Mouse (Mus musculus) Patski (cell line): Measurements from ENCODE around the gene Chek1. TPM values are rescaled to one million over a fixed set of nuclear protein-coding genes. Genes with fewer than 3 reads are reported as not detected.

Experiments used
- ATAC-seq: fragments of 100-300 bp; one replicate; pipeline ENCODE4 v1.8.0; 2021
- CTCF ChIA-PET: fragments of 350-600 bp; sonication (Branson Sonifier 250); formaldehyde crosslinking; loops from one replicate; lab custom pipeline; 2022; ENCODE audit warnings: inconsistent platforms; lab: Charles Lee
- POLR2A ChIA-PET: fragments of 350-600 bp; sonication (Branson Sonifier 250); formaldehyde crosslinking; loops from one replicate; lab custom pipeline; 2022; ENCODE audit warnings: antibody characterized with exemption, inconsistent platforms; lab: Charles Lee
- DNase-seq: peaks from one replicate; pipeline ENCODE4 v3.0.0-alpha.2; 2011; ENCODE audit warnings: low read depth, low spot score
- H3K27me3 ChIP-seq: fragments of 371-371 bp; one replicate; pipeline ENCODE4 v1.5.1; 2021
- CTCF ChIP-seq: fragments of 100-300 bp; IDR thresholded peaks from one replicate; pipeline ENCODE4 v1.5.1; 2021
- in situ Hi-C: fragments of 300-500 bp; cut with MboI; formaldehyde crosslinking; loops from 3 replicates; pipeline ENCODE4 v1.11.1; 2018; ENCODE audit warnings: low pct_unique_long_range_greater_than_20kb, mixed read lengths
- polyA plus RNA-seq: library from polyadenylated mRNA; unstranded; gene quantifications from one replicate; pipeline ENCODE4 v1.2.3, GENCODE M21; 2021

Gene Chek1
- polyA plus RNA-seq, 1 experiment from 2014 or later: 14.9 TPM

DNA sequence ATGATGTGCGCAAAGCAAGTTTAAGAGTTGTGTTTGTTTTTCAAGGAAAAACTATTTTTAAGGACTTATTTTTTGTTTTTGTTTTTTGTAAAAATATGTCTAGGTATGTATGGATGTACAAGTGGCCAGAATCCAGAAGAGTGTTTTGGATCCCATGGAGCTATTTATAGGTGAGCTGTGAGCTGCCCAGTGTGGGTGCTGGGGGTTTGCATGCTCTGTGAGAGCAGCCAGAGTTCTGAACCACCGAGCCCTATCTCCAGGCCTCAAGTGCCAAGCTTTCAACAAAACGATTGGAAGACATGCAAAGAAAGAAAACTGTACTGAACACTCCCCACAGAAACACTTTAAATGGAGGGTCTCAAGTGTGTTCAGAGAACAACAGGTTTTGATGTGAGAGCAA is 20.9 kb downstream of the Chek1 start:
- H3K27me3 ChIP-seq: no peaks in the 10 kb centered on the region
- ATAC-seq (no peak), DNase-seq (no peak)
- no peak for TF ChIP-seq CTCF
- CTCF ChIA-PET: no interaction called here
- POLR2A ChIA-PET: no interaction called here
- in situ Hi-C loops: no loop called here

DNA sequence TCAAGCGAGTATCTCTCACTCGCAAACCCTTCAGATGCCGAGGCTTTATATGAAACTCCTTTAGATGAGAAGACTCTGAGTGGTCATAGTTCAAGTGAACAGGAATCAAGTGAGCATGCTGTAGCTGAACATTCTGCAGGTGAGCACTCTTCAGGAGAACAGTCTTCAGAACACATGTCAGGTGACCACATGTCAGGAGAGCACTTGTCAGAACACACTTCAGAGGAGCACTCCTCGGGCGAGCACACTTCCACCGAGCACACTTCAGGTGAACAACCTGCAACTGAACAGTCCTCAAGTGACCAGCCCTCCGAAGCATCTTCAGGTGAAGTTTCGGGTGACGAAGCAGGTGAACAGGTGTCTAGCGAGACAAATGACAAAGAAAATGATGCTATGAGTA is 32.6 kb downstream of the Chek1 start:
- H3K27me3 ChIP-seq: peaks cover 7% of the 10 kb centered on the region
- in situ Hi-C loops: loop anchor here (25.0 kb wide), 1 partner anchor 257 kb away; the partner anchor contains the start of gene Gm7257
- ATAC-seq (no peak), DNase-seq (no peak)
- CTCF ChIA-PET: no interaction called here
- POLR2A ChIA-PET: no interaction called here
- TF ChIP-seq CTCF: no peak

DNA sequence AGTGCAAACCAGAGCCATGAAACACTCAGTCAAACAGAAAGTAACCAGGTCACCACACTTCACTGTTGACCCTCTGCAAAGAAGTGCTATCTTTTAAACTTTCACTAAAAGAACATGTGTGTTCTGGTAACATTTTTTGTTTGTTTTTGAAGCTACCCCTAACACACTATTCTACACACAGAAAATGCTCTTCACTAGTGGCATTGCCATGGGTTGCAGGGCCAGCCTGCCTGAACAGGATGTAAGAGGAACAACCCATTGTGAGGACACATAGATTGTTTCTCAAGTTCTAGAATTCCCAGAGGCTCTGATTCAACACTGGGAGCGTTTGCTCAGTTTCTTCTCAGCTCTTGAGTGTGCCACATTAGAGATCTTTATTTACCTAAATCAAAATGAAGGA is 33.9 kb downstream of the Chek1 start, which contains the start of gene Acrv1:
Gene Acrv1, plus strand, starts transcription at position 301 of the 400 bp plus-strand sequence.
- no peak for TF ChIP-seq CTCF
- CTCF ChIA-PET: no interaction called here
- ATAC-seq: no peak
- POLR2A ChIA-PET: no interaction called here
- in situ Hi-C loops: loop anchor here (25.0 kb wide), 1 partner anchor 256 kb away; the partner anchor contains the start of gene Gm7257
- H3K27me3 ChIP-seq: peaks cover 7% of the 10 kb centered on the region
- DNase-seq: no peak

DNA sequence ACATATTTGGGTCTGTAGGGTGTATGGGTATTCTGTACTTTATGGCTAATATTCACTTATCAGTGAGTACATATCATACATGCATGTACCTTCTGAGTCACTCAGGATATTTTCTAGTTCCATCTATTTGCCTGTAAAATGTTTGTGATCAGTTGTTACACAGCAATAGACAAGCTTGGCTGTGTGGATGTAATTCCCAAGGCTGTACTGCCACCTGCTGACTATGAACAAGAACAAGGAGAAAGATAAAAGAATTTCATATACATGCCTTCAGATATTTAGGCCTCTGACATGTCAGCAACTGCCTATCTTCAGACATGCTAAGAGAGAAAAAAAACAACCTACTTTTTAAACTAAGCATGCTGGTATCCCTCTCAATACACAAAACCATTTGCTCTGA is 39.5 kb downstream of the Chek1 start:
- in situ Hi-C loops: loop anchor here (10.0 to 25.0 kb wide), 2 partner anchors 250 to 1093 kb away; partner anchors contain the start of gene Gm7257
- H3K27me3 ChIP-seq: peaks cover 9% of the 10 kb centered on the region
- POLR2A ChIA-PET: no interaction called here
- TF ChIP-seq CTCF: peak; percentile 48
- ATAC-seq: no peak
- CTCF ChIA-PET: interaction anchor here (0.8 to 1.8 kb wide), 2 partner anchors 1094 to 1098 kb away, joined by 3 to 4 read pairs; no protein-coding TSS in a partner anchor
- DNase-seq: no peak

DNA sequence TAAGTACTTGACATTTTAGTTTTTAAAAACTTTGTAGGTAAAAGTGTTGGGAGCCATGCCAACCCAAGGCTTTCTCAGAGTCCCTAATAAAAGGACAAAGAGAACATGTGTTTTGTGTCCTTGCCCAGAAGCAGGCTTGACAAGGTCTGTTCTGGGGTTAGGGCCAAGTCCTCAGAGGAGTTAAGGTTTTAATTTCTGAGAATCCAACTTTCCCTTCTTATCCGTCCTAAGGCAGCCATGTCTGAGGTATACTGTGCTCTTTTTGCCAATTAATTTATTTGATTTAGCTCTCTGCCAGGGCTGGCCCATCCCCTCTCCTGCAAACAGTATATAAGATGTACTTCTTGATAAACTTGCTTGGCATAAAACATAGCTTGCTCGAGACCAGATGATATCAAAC is 45.4 kb downstream of the Chek1 start:
- no peak for DNase-seq
- TF ChIP-seq CTCF: no peak
- ChIA-PET POLR2A (interaction anchor here (0.6 kb wide), 1 partner anchor 49 kb away, joined by 4 read pairs; no protein-coding TSS in a partner anchor), CTCF (no interaction called here)
- peaks cover 13% of the 10 kb centered on the region for H3K27me3 ChIP-seq
- in situ Hi-C loops: loop anchor here (10.0 to 25.0 kb wide), 2 partner anchors 244 to 1087 kb away; partner anchors contain the start of gene Gm7257
- ATAC-seq: no peak

Other genes with a start within 250 kb of the Chek1 start
- not detected for gene Gm5615, start 185.1 kb downstream of the Chek1 start, polyA plus RNA-seq
- gene Gm17689, start 144.4 kb downstream of the Chek1 start, polyA plus RNA-seq: not detected
- not detected for gene A630095E13Rik, start 83.7 kb downstream of the Chek1 start, polyA plus RNA-seq
- not detected for gene Acrv1, start 33.8 kb downstream of the Chek1 start, polyA plus RNA-seq
- 239 TPM for gene Stt3a, start 40.6 kb upstream of the Chek1 start, polyA plus RNA-seq
- 88.3 TPM for gene Ei24, start 70.3 kb upstream of the Chek1 start, polyA plus RNA-seq
- gene Fez1, start 94.8 kb upstream of the Chek1 start, polyA plus RNA-seq: not detected